12 mouse cellular contexts compared by ENCODE assay signal in the genomic region with DNA sequence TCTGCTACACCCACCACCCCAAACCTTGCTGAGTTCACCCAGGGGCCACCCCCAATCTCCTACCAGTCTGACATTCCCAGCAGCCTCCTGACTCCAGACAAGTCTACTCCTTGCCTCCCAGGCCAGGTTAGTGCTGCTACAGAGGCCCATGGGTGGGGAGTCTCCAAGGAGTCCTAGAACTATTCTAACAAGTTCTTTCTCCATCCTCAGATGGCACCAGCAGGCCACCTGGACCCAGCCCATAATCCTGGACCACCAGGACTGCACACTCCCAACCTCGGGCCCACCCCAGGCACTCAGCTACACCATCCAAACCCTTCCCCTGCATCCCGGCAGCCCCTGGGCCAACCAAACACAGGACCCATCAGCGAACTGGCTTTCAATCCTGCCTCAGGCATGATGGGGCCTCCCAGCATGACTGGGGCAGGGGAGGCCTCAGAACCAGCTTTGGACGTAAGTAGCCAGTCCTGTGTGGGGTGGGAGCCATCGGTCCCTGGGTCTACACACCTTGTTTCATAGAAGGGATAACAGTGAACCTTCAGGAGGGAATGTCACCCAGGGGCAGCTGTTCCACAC. TPM values are rescaled to one million over a fixed set of nuclear protein-coding genes. Genes with fewer than 3 reads are reported as not detected.
DNase-seq lines count a peak whose midpoint lies in the region; ATAC-seq and TF ChIP-seq lines count a peak whose summit lies in the region.
"Had no signal": no experiment of that assay in that cellular context is flagged by ENCODE, and none has a peak within 500 bp of the region (broad histone marks: within the 10 kb centered on the region; RNA-seq: fewer than 3 reads in every experiment).

No protein-coding gene starts in this region.

- ATAC-seq in heart, embryonic 12.5 days (ENCODE audit: insufficient number of reproducible peaks, low FRiP score) = no peak
- no peak for ATAC-seq in embryonic facial prominence, embryonic 15.5 days (ENCODE audit: insufficient number of reproducible peaks, low FRiP score, low TSS enrichment, low read depth)
- ATAC-seq: intestine, postnatal 0 days; liver, postnatal 0 days had no signal

- TF ChIP-seq POLR2A in cortical plate, adult 2 months (IDR thresholded peaks at IDR 0.05; ENCODE audit: extremely low read depth, insufficient read depth, low read length) = no peak

- H3K36me3 ChIP-seq in heart, embryonic 12.5 days = peaks cover 66% of the 10 kb centered on the region
- peaks cover 65% of the 10 kb centered on the region for H3K36me3 ChIP-seq in embryonic facial prominence, embryonic 15.5 days

- no peaks in the 10 kb centered on the region for H3K27me3 ChIP-seq in heart, embryonic 12.5 days (replicated peaks)
- no peaks in the 10 kb centered on the region for H3K27me3 ChIP-seq in embryonic facial prominence, embryonic 15.5 days
- H3K27me3 ChIP-seq: megakaryocyte, embryonic 14.5 days; neural tube, embryonic 15.5 days had no signal

- peaks cover 25% of the 10 kb centered on the region for H3K4me1 ChIP-seq in heart, embryonic 12.5 days (replicated peaks)
- H3K4me1 ChIP-seq in cortical plate, adult 2 months (ENCODE audit: control insufficient read depth, insufficient read depth, low read length) = peaks cover 13% of the 10 kb centered on the region
- H3K4me1 ChIP-seq in embryonic facial prominence, embryonic 15.5 days = peaks cover 36% of the 10 kb centered on the region

- no peaks in the 10 kb centered on the region for H3K9me3 ChIP-seq in heart, embryonic 12.5 days (replicated peaks)
- H3K9me3 ChIP-seq in embryonic facial prominence, embryonic 15.5 days (replicated peaks) = no peaks in the 10 kb centered on the region
- H3K9me3 ChIP-seq: megakaryocyte, embryonic 14.5 days; neural tube, embryonic 15.5 days had no signal

- no peak overlapping the region for H3K4me2 ChIP-seq in heart, embryonic 12.5 days
- no peak overlapping the region for H3K4me2 ChIP-seq in embryonic facial prominence, embryonic 15.5 days (replicated peaks)
- H3K4me2 ChIP-seq: hindbrain, embryonic 14.5 days; neural tube, embryonic 15.5 days had no signal

- no peak overlapping the region for H3K9ac ChIP-seq in heart, embryonic 12.5 days
- no peak overlapping the region for H3K9ac ChIP-seq in embryonic facial prominence, embryonic 15.5 days
- H3K9ac ChIP-seq: hindbrain, embryonic 14.5 days; liver, postnatal 0 days; neural tube, embryonic 15.5 days had no signal

- 88% methylated on average over 5 of the region's 5 CpGs for WGBS in heart, embryonic 12.5 days
- WGBS in embryonic facial prominence, embryonic 15.5 days = 89% methylated on average over 5 of the region's 5 CpGs

- peak; percentile 92 for DNase-seq in heart, adult 11 months
- DNase-seq in layer of hippocampus, adult 2 months (ENCODE audit: low spot score in 2 of 2) = no peak
- no peak for DNase-seq in layer of hippocampus, postnatal 36 days
- no peak for DNase-seq in embryo, embryonic 11 days
- DNase-seq: liver, postnatal 0 days had no signal

- no peak overlapping the region for H3K4me3 ChIP-seq in heart, embryonic 12.5 days
- H3K4me3 ChIP-seq in layer of hippocampus, adult 2 months = no peak overlapping the region
- H3K4me3 ChIP-seq in cortical plate, adult 2 months (ENCODE audit: insufficient read depth, low read length) = no peak overlapping the region
- H3K4me3 ChIP-seq in embryonic facial prominence, embryonic 15.5 days (replicated peaks) = no peak overlapping the region
- H3K4me3 ChIP-seq: megakaryocyte, embryonic 14.5 days; neural tube, embryonic 15.5 days had no signal

- no peak for TF ChIP-seq CTCF in layer of hippocampus, adult 2 months (conservative IDR thresholded peaks at IDR 0.05)
- no peak for TF ChIP-seq CTCF in cortical plate, adult 2 months (IDR thresholded peaks at IDR 0.05; ENCODE audit: extremely low read depth, insufficient read depth, low read length)

- no peak overlapping the region for H3K27ac ChIP-seq in heart, embryonic 12.5 days (ENCODE audit: poor library complexity, severe bottlenecking)
- H3K27ac ChIP-seq in layer of hippocampus, adult 2 months = peak overlapping the region; percentile 84; the same call in 1 of the 2 replicates
- H3K27ac ChIP-seq in cortical plate, adult 2 months (ENCODE audit: insufficient read depth, low read length) = peak overlapping the region; percentile 77; the same call in 1 of the 2 replicates
- peak overlapping the region; percentile 92; the same call in 1 of the 2 replicates for H3K27ac ChIP-seq in embryonic facial prominence, embryonic 15.5 days (replicated peaks)
- H3K27ac ChIP-seq: hindbrain, embryonic 14.5 days; neural tube, embryonic 15.5 days had no signal

RNA-seq across cellular contexts. Expression of a gene that starts 11.3 kb away (rescaled TPM):
- 4,539 and 4,606 TPM in 2 replicates for polyA plus RNA-seq in heart, embryonic 12.5 days (2016; fragmentation: Nextera tagmentation; extraction: Ambion mirVana)
- 1,000 to 10,000 TPM; 1,589 to 1,677 TPM for total RNA-seq in layer of hippocampus, adult 2 months (2021)
- total RNA-seq in layer of hippocampus, postnatal 36 days (2021) = 1,000 to 10,000 TPM; 1,662 to 1,810 TPM
- 2,439 and 2,636 TPM in 2 replicates for polyA plus RNA-seq in cortical plate, adult 2 months (2012; rRNA removed)
- 4,428 and 4,532 TPM in 2 replicates for polyA plus RNA-seq in embryonic facial prominence, embryonic 15.5 days (2015; fragmentation: Nextera tagmentation; extraction: Ambion mirVana)

RNA-seq across cellular contexts. Expression of a gene that starts 15.0 kb away (rescaled TPM):
- 7.0 and 7.5 TPM in 2 replicates for polyA plus RNA-seq in heart, embryonic 12.5 days (2016; fragmentation: Nextera tagmentation; extraction: Ambion mirVana)
- total RNA-seq in layer of hippocampus, adult 2 months (2021) = 100 to 1,000 TPM; 170 TPM
- total RNA-seq in layer of hippocampus, postnatal 36 days (2021) = 100 to 1,000 TPM; 152 to 170 TPM
- polyA plus RNA-seq in cortical plate, adult 2 months (2012; rRNA removed) = 105 and 108 TPM in 2 replicates
- polyA plus RNA-seq in embryonic facial prominence, embryonic 15.5 days (2015; fragmentation: Nextera tagmentation; extraction: Ambion mirVana) = 12.6 and 12.9 TPM in 2 replicates

RNA-seq across cellular contexts. Expression of a gene that starts 40.3 kb away (rescaled TPM):
- 306 TPM in 2 replicates for polyA plus RNA-seq in heart, embryonic 12.5 days (2016; fragmentation: Nextera tagmentation; extraction: Ambion mirVana)
- 10 to 100 TPM; 43.6 to 47.3 TPM for total RNA-seq in layer of hippocampus, adult 2 months (2021)
- 10 to 100 TPM; 41.8 to 42.6 TPM for total RNA-seq in layer of hippocampus, postnatal 36 days (2021)
- 81.7 and 83.3 TPM in 2 replicates for polyA plus RNA-seq in cortical plate, adult 2 months (2012; rRNA removed)
- 443 and 468 TPM in 2 replicates for polyA plus RNA-seq in embryonic facial prominence, embryonic 15.5 days (2015; fragmentation: Nextera tagmentation; extraction: Ambion mirVana)
